Mouse (Mus musculus) kidney, postnatal 36 days (tissue): ENCODE measurements around the gene Caskin2.
A peak's percentile ranks its signal among the peaks of the same experiment; 100 is the strongest.
"Not testable (repeated sequence)": the region's sequence is repeated elsewhere in the genome, so short reads cannot be mapped to it uniquely, and the experiment has no call there.

ENCODE experiments used
- DNase-seq, 2 experiments: peaks; one replicate each; pipeline ENCODE4 v3.0.0; 2021 to 2022; ENCODE audit warnings: mixed read lengths in 2 of 2

Caskin2 gene

GRCm38 (mm10) chr11:115762176-115762575, 51.3 kb downstream of the Caskin2 start:
- not testable (repeated sequence) for DNase-seq

DNA sequence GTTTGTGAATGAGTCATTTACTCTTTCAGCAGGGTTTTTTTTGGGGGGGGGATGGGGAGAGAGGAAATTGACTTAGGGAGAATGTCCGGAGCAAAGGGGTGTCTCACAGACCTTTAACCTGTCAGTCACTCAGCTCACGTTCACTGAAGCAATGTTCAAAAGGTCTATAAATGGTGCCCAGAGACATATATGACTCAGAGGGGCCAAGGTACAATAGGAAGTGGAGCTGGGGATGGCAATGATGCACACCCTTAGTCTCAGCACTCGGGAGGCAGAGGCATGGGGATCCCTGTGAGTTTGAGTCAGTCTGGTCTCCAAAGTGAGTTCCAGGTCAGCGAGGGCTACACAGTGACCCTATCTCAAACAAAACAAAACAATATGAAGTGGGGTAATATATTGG, 60.0 kb downstream of the Caskin2 start:
- no peak for DNase-seq

- peak; percentile 41 to 60 for DNase-seq
Measured at GRCm38 (mm10) chr11:115752653-115753052, 60.8 kb downstream of the Caskin2 start.

DNA sequence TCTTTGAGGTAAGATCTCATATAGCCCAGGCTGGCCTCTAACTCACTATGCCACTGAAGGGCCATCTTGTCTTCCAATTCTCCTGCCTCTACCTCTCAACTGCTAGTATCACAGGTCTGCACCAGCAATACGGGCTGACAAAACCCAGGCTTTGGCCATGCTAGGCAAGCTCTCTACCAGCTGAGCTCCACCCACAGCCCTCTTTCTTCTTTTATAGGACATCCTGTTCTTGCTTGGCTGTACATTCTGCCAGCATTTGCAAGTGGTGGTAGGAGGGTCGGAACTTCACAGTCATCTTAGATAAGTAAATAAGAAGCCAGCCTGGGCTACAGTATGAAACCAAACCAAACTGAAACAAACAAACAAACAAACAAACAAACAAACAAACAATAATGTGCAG, 61.7 kb downstream of the Caskin2 start:
- DNase-seq = no peak

DNA sequence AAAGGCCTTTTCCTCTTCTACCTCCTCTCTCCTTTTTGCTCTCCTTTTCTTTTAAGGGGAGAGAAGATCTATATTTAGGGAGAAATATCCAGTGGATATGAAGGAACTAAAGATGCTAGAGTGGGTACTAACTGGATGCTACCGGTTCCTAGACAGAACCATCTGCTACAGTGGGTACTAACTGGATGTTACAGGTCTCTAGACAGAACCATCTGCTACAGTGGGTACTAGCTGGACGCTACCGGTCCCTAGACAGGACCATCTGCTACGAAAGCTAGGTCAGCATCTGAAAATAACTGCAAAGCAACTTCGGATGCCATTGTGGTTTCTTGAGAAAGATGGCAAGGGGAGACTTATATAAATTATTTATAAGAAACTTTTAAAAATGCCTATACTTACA, 63.6 kb downstream of the Caskin2 start:
- DNase-seq = no peak
